Mouse (Mus musculus) gastrocnemius, adult 18-20 months (tissue): ENCODE results near the gene Ddx51. TPM values are rescaled to one million over a fixed set of nuclear protein-coding genes. Genes with fewer than 3 reads are reported as not detected.

Experiments
- DNase-seq: peaks from one replicate; pipeline ENCODE4 v3.0.0; 2021; ENCODE audit warnings: low spot score
- long read RNA-seq, 2 experiments: library from polyadenylated mRNA; stranded (forward); transcript quantifications; one replicate each; pipeline ENCODE4 v2.0.0; 2021
- total RNA-seq, 2 experiments: library from RNA; stranded (reverse); gene quantifications; 2 replicates each; pipeline ENCODE4 v1.2.3; 2021

The Ddx51 gene
- 1 to 10 TPM; 6.0 to 8.5 TPM for total RNA-seq
- long read RNA-seq, experiment 1, full-length matches to known transcripts: 5 of 5 reads
- long read RNA-seq, experiment 1, partial matches to known transcripts: 0 of 5 reads
- long read RNA-seq, experiment 1, other reads (novel, unspliced or antisense): 0 of 5 reads
- long read RNA-seq, experiment 2, full-length matches to known transcripts: 8 of 10 reads
- long read RNA-seq, experiment 2, partial matches to known transcripts: 1 of 10 reads
- long read RNA-seq, experiment 2, other reads (novel, unspliced or antisense): 1 of 10 reads

GRCm38 (mm10) chr5:110652719-110653648, at the start of gene Ddx51, which contains the start of gene Noc4l:
Ddx51 (plus strand) TSS chr5:110653451.
Noc4l (minus strand) TSS chr5:110653417.
- peak; percentile 93 for DNase-seq

GRCm38 (mm10) chr5:110604311-110604710, 48.9 kb upstream of the Ddx51 start:
- DNase-seq: no peak

- DNase-seq: no peak
These were observed 47.6 kb upstream of the Ddx51 start for GRCm38 (mm10) chr5:110605531-110606221.

- DNase-seq: no peak
These were observed 45.5 kb upstream of the Ddx51 start for GRCm38 (mm10) chr5:110607767-110608166.

GRCm38 (mm10) chr5:110608336-110608735, 44.9 kb upstream of the Ddx51 start:
- DNase-seq: no peak

GRCm38 (mm10) chr5:110608941-110609340, 44.3 kb upstream of the Ddx51 start:
- no peak for DNase-seq

- DNase-seq: no peak
These were observed 43.8 kb upstream of the Ddx51 start for GRCm38 (mm10) chr5:110609425-110609824.

- no peak for DNase-seq
These were observed 43.4 kb upstream of the Ddx51 start for GRCm38 (mm10) chr5:110609868-110610267.

GRCm38 (mm10) chr5:110610484-110610883, 42.8 kb upstream of the Ddx51 start:
- DNase-seq: no peak

- DNase-seq: no peak
These were observed 41.7 kb upstream of the Ddx51 start for GRCm38 (mm10) chr5:110611435-110612158.

GRCm38 (mm10) chr5:110619226-110619625, 34.0 kb upstream of the Ddx51 start:
- DNase-seq: no peak

GRCm38 (mm10) chr5:110624319-110624718, 28.9 kb upstream of the Ddx51 start:
- DNase-seq: no peak

GRCm38 (mm10) chr5:110627351-110627750, 25.9 kb upstream of the Ddx51 start:
- no peak for DNase-seq

GRCm38 (mm10) chr5:110628156-110628555, 25.1 kb upstream of the Ddx51 start:
- DNase-seq: no peak

- DNase-seq: no peak
These were observed 23.6 kb upstream of the Ddx51 start for GRCm38 (mm10) chr5:110629525-110630120.

GRCm38 (mm10) chr5:110635951-110636707, 17.1 kb upstream of the Ddx51 start:
- DNase-seq: no peak

GRCm38 (mm10) chr5:110638306-110639074, 14.8 kb upstream of the Ddx51 start:
- no peak for DNase-seq

- peak; percentile 68 for DNase-seq
These were observed 13.8 kb upstream of the Ddx51 start for GRCm38 (mm10) chr5:110639459-110639858.

- DNase-seq: no peak
These were observed 6.9 kb upstream of the Ddx51 start for GRCm38 (mm10) chr5:110646377-110646776.
